Mouse (Mus musculus): ENCODE data around the gene Pola2. TPM values are rescaled to one million over a fixed set of nuclear protein-coding genes. Genes with fewer than 3 reads are reported as not detected.

Gene Pola2
- polyA plus RNA-seq, 1 experiment from 2014 or later, result 20.8 TPM

- Histone ChIP-seq H3K4me3 (no peak overlapping the region), H3K4me1 (replicated peaks) (peaks cover 29% of the 10 kb centered on the region), H3K27me3 (peaks cover 12% of the 10 kb centered on the region), H3K9me3 (no peaks in the 10 kb centered on the region), H3K36me3 (no peaks in the 10 kb centered on the region), H3K4me2 (no peak overlapping the region), H3K9ac (no peak overlapping the region), H3K27ac (replicated peaks) (no peak overlapping the region)
- no peak for ATAC-seq (ENCODE audit: low read depth)
- 61% methylated on average over 14 of the region's 14 CpGs for whole genome bisulfite sequencing
Measured at GRCm38 (mm10) chr19:5929634-5930596, 34.1 kb downstream of the Pola2 start.

GRCm38 (mm10) chr19:5928546-5928945 is 35.5 kb downstream of the Pola2 start:
- H3K4me3 ChIP-seq, result no peak overlapping the region
- 76% methylated on average over 3 of the region's 3 CpGs for WGBS
- H3K27me3 ChIP-seq, result peaks cover 12% of the 10 kb centered on the region
- no peak for ATAC-seq (ENCODE audit: low read depth)
- H3K4me2 ChIP-seq, result no peak overlapping the region
- H3K4me1 ChIP-seq (replicated peaks), result peaks cover 32% of the 10 kb centered on the region
- H3K27ac ChIP-seq (replicated peaks), result no peak overlapping the region
- H3K36me3 ChIP-seq, result no peaks in the 10 kb centered on the region
- H3K9me3 ChIP-seq, result no peaks in the 10 kb centered on the region
- H3K9ac ChIP-seq, result no peak overlapping the region

- no peak overlapping the region for H3K27ac ChIP-seq (replicated peaks)
- WGBS, result 69% methylated on average over 6 of the region's 6 CpGs
- H3K9ac ChIP-seq, result no peak overlapping the region
- no peak overlapping the region for H3K4me2 ChIP-seq
- peaks cover 12% of the 10 kb centered on the region for H3K27me3 ChIP-seq
- no peak for ATAC-seq (ENCODE audit: low read depth)
- H3K4me3 ChIP-seq, result no peak overlapping the region
- no peaks in the 10 kb centered on the region for H3K9me3 ChIP-seq
- no peaks in the 10 kb centered on the region for H3K36me3 ChIP-seq
- peaks cover 34% of the 10 kb centered on the region for H3K4me1 ChIP-seq (replicated peaks)
Measured at GRCm38 (mm10) chr19:5928104-5928503, 35.9 kb downstream of the Pola2 start.

GRCm38 (mm10) chr19:5927532-5927931 is 36.5 kb downstream of the Pola2 start:
- Histone ChIP-seq H3K4me2 (no peak overlapping the region), H3K4me3 (no peak overlapping the region), H3K4me1 (replicated peaks) (peaks cover 39% of the 10 kb centered on the region), H3K9ac (no peak overlapping the region), H3K27me3 (peaks cover 12% of the 10 kb centered on the region), H3K27ac (replicated peaks) (no peak overlapping the region), H3K36me3 (no peaks in the 10 kb centered on the region), H3K9me3 (no peaks in the 10 kb centered on the region)
- no peak for ATAC-seq (ENCODE audit: low read depth)
- WGBS, result 70% methylated on average over 8 of the region's 8 CpGs

GRCm38 (mm10) chr19:5927026-5927425 is 37.0 kb downstream of the Pola2 start:
- no peak for ATAC-seq (ENCODE audit: low read depth)
- no peak overlapping the region for H3K4me2 ChIP-seq
- H3K36me3 ChIP-seq, result no peaks in the 10 kb centered on the region
- peaks cover 44% of the 10 kb centered on the region for H3K4me1 ChIP-seq (replicated peaks)
- no peak overlapping the region for H3K27ac ChIP-seq (replicated peaks)
- 73% methylated on average over 11 of the region's 11 CpGs for WGBS
- no peaks in the 10 kb centered on the region for H3K9me3 ChIP-seq
- no peak overlapping the region for H3K4me3 ChIP-seq
- H3K27me3 ChIP-seq, result peaks cover 12% of the 10 kb centered on the region
- H3K9ac ChIP-seq, result no peak overlapping the region

GRCm38 (mm10) chr19:5925311-5925855 is 38.6 kb downstream of the Pola2 start:
- WGBS, result 30% methylated on average over 11 of the region's 11 CpGs
- Histone ChIP-seq H3K9ac (peak overlapping the region; percentile 60), H3K4me1 (replicated peaks) (peaks cover 51% of the 10 kb centered on the region), H3K4me2 (peak overlapping the region; percentile 82), H3K4me3 (peak overlapping the region; percentile 59), H3K9me3 (no peaks in the 10 kb centered on the region), H3K27ac (replicated peaks) (0 out of 2 replicates have a peak overlapping the region, but pooled peaks have one; percentile 83), H3K27me3 (peaks cover 12% of the 10 kb centered on the region), H3K36me3 (no peaks in the 10 kb centered on the region)
- ATAC-seq (ENCODE audit: low read depth), result no peak

GRCm38 (mm10) chr19:5924713-5925093 is 39.3 kb downstream of the Pola2 start, which contains the start of gene Cdc42ep2:
Gene Cdc42ep2 (minus strand): TSS chr19:5924816.
- peaks cover 12% of the 10 kb centered on the region for H3K27me3 ChIP-seq
- no peaks in the 10 kb centered on the region for H3K9me3 ChIP-seq
- peak; percentile 96 for ATAC-seq (ENCODE audit: low read depth)
- H3K27ac ChIP-seq (replicated peaks), result peak within 1 kb of the TSS; percentile 83
- peak within 1 kb of the TSS; percentile 82 for H3K4me2 ChIP-seq
- peaks cover 44% of the 10 kb centered on the region for H3K4me1 ChIP-seq (replicated peaks)
- H3K36me3 ChIP-seq, result no peaks in the 10 kb centered on the region
- peak within 1 kb of the TSS; percentile 76 for H3K9ac ChIP-seq
- H3K4me3 ChIP-seq, result peak within 1 kb of the TSS; percentile 59
- WGBS, result under 1% methylated on average over 18 of the region's 18 CpGs

- Histone ChIP-seq H3K9me3 (no peaks in the 10 kb centered on the region), H3K4me2 (peak overlapping the region; percentile 82), H3K36me3 (no peaks in the 10 kb centered on the region), H3K9ac (peak overlapping the region; percentile 76), H3K4me1 (replicated peaks) (peaks cover 39% of the 10 kb centered on the region), H3K27ac (replicated peaks) (peak overlapping the region; percentile 83), H3K4me3 (peak overlapping the region; percentile 59), H3K27me3 (peaks cover 12% of the 10 kb centered on the region)
- ATAC-seq (ENCODE audit: low read depth), result peak; percentile 88
- under 1% methylated on average over 38 of the region's 38 CpGs for WGBS
Measured at GRCm38 (mm10) chr19:5923990-5924712, 39.9 kb downstream of the Pola2 start.

GRCm38 (mm10) chr19:5922963-5923362 is 41.0 kb downstream of the Pola2 start:
- Histone ChIP-seq H3K9me3 (no peaks in the 10 kb centered on the region), H3K27ac (replicated peaks) (no peak overlapping the region), H3K4me1 (replicated peaks) (peaks cover 39% of the 10 kb centered on the region), H3K36me3 (peaks cover 5% of the 10 kb centered on the region), H3K9ac (peak overlapping the region; percentile 44; the same call in 1 of the 2 replicates), H3K27me3 (peaks cover 12% of the 10 kb centered on the region), H3K4me3 (no peak overlapping the region), H3K4me2 (peak overlapping the region; percentile 82)
- 93% methylated on average over 3 of the region's 3 CpGs for WGBS
- no peak for ATAC-seq (ENCODE audit: low read depth)

GRCm38 (mm10) chr19:5922119-5922942 is 41.7 kb downstream of the Pola2 start:
- Histone ChIP-seq H3K36me3 (peaks cover 11% of the 10 kb centered on the region), H3K4me3 (peak overlapping the region; percentile 12), H3K27ac (replicated peaks) (no peak overlapping the region), H3K27me3 (peaks cover 12% of the 10 kb centered on the region), H3K4me1 (replicated peaks) (peaks cover 36% of the 10 kb centered on the region), H3K4me2 (peak overlapping the region; percentile 82), H3K9ac (peak overlapping the region; percentile 44), H3K9me3 (no peaks in the 10 kb centered on the region)
- 83% methylated on average over 15 of the region's 15 CpGs for WGBS
- ATAC-seq (ENCODE audit: low read depth), result no peak

GRCm38 (mm10) chr19:5921715-5922114 is 42.3 kb downstream of the Pola2 start:
- Histone ChIP-seq H3K4me2 (peak overlapping the region; percentile 82), H3K4me3 (peak overlapping the region; percentile 12), H3K4me1 (replicated peaks) (peaks cover 34% of the 10 kb centered on the region), H3K36me3 (peaks cover 16% of the 10 kb centered on the region), H3K9ac (peak overlapping the region; percentile 44), H3K27ac (replicated peaks) (no peak overlapping the region), H3K9me3 (no peaks in the 10 kb centered on the region), H3K27me3 (peaks cover 12% of the 10 kb centered on the region)
- ATAC-seq (ENCODE audit: low read depth), result no peak
- 23% methylated on average over 9 of the region's 9 CpGs for WGBS
